Mouse (Mus musculus) B cell, adult (primary cell): Measurements from ENCODE around the gene Tmtc1. TPM values are rescaled to one million over a fixed set of nuclear protein-coding genes. Genes with fewer than 3 reads are reported as not detected.

Source experiments
- total RNA-seq: library from RNA; stranded (reverse); gene quantifications from 4 replicates; pipeline ENCODE4 v1.2.4, GENCODE M21; 2023; ENCODE audit not compliant: inconsistent age

Gene Tmtc1
- 0.10 to 0.32 TPM (median 0.30 TPM) in 4 replicates for total RNA-seq

GRCm38 (mm10) chr6:148443726-148444701 is at the start of gene Tmtc1:
Gene Tmtc1 (minus strand): TSS chr6:148444389.

GRCm38 (mm10) chr6:148211897-148212680 is 232.1 kb downstream of the Tmtc1 start, which contains the start of gene Ergic2:
Gene Ergic2 (minus strand): TSS chr6:148212374.

Other genes with a start within 250 kb of the Tmtc1 start
- gene Ergic2, start 232.0 kb downstream of the Tmtc1 start, total RNA-seq, result 99.3 to 124 TPM (median 110 TPM) in 4 replicates